Mouse (Mus musculus) heart, postnatal 14 days (tissue): ENCODE measurements at regions not wholly inside any gene's neighbourhood (a gene's known extent, or its start where the extent isn't known, plus 50 kb on each side); places are given as distances from the start of the nearest gene placed in this dataset.

ENCODE experiments used
- DNase-seq, 2 experiments: peaks; one replicate each; pipeline ENCODE4 v3.0.0; 2021 to 2022
- intact Hi-C: fragments of 180-260 bp; cut with DNase I; formaldehyde crosslinking; loops from one replicate; pipeline ENCODE4 v1.15.1; 2025

- intact Hi-C loops: no loop called here
- no peak for DNase-seq
Measured at GRCm38 (mm10) chr13:99593846-99594813, 77.8 kb upstream of the Map1b start.

GRCm38 (mm10) chr13:99593243-99593635 is 76.9 kb upstream of the Map1b start:
- intact Hi-C loops: no loop called here
- no peak for DNase-seq

- intact Hi-C loops: no loop called here
- DNase-seq: no peak
Measured at GRCm38 (mm10) chr13:99592596-99593242, 76.4 kb upstream of the Map1b start.

GRCm38 (mm10) chr13:99588646-99589045 is 72.3 kb upstream of the Map1b start:
- intact Hi-C loops: no loop called here
- no peak for DNase-seq

GRCm38 (mm10) chr13:99583841-99584240 is 67.5 kb upstream of the Map1b start:
- no peak for DNase-seq
- intact Hi-C loops: no loop called here

GRCm38 (mm10) chr13:99580296-99580695 is 64.0 kb upstream of the Map1b start:
- DNase-seq: no peak
- intact Hi-C loops: no loop called here

- DNase-seq: no peak
- intact Hi-C loops: no loop called here
Measured at GRCm38 (mm10) chr13:99579596-99580175, 63.3 kb upstream of the Map1b start.

GRCm38 (mm10) chr13:99577686-99578085 is 61.3 kb upstream of the Map1b start:
- intact Hi-C loops: no loop called here
- DNase-seq: no peak

GRCm38 (mm10) chr13:99573021-99573420 is 56.7 kb upstream of the Map1b start:
- DNase-seq: no peak
- intact Hi-C loops: no loop called here

- intact Hi-C loops: no loop called here
- DNase-seq: no peak
Measured at GRCm38 (mm10) chr13:99572381-99572780, 56.0 kb upstream of the Map1b start.
